Mouse (Mus musculus) MN1 (cell line): ENCODE results near the gene Tmem114.

ENCODE experiments used
- DNase-seq: peaks from one replicate; pipeline ENCODE4 v3.0.0-alpha.2; 2016; ENCODE audit warnings: low spot score

Gene Tmem114

GRCm38 (mm10) chr16:8424971-8425330 is at the start of gene Tmem114:
Tmem114 (minus strand) TSS chr16:8425136.
- DNase-seq = no peak

- DNase-seq = peak; percentile 95
Measured at GRCm38 (mm10) chr16:8470603-8471481, 45.9 kb upstream of the Tmem114 start, which contains the start of gene Mettl22. Mettl22 (plus strand) TSS chr16:8470788.

- no peak for DNase-seq
Measured at GRCm38 (mm10) chr16:8470132-8470531, 45.2 kb upstream of the Tmem114 start.

- DNase-seq = peak; percentile 40
Measured at GRCm38 (mm10) chr16:8459098-8459497, 34.2 kb upstream of the Tmem114 start.

GRCm38 (mm10) chr16:8458391-8458790 is 33.5 kb upstream of the Tmem114 start:
- no peak for DNase-seq

- DNase-seq = no peak
Measured at GRCm38 (mm10) chr16:8455221-8455620, 30.3 kb upstream of the Tmem114 start.

- no peak for DNase-seq
Measured at GRCm38 (mm10) chr16:8453301-8453700, 28.4 kb upstream of the Tmem114 start.

- no peak for DNase-seq
Measured at GRCm38 (mm10) chr16:8446256-8446655, 21.3 kb upstream of the Tmem114 start.

- no peak for DNase-seq
Measured at GRCm38 (mm10) chr16:8444911-8445310, 20.0 kb upstream of the Tmem114 start.

- no peak for DNase-seq
Measured at GRCm38 (mm10) chr16:8432616-8433015, 7.7 kb upstream of the Tmem114 start.

- no peak for DNase-seq
Measured at GRCm38 (mm10) chr16:8429531-8429930, 4.6 kb upstream of the Tmem114 start.

GRCm38 (mm10) chr16:8425736-8426135 is 800 bp upstream of the Tmem114 start:
- no peak for DNase-seq

- DNase-seq = no peak
Measured at GRCm38 (mm10) chr16:8424161-8424970, 570 bp downstream of the Tmem114 start.

GRCm38 (mm10) chr16:8423626-8424114 is 1.3 kb downstream of the Tmem114 start:
- DNase-seq = no peak

- DNase-seq = no peak
Measured at GRCm38 (mm10) chr16:8420842-8421241, 4.1 kb downstream of the Tmem114 start.

- no peak for DNase-seq
Measured at GRCm38 (mm10) chr16:8420381-8420780, 4.6 kb downstream of the Tmem114 start.

GRCm38 (mm10) chr16:8419666-8420065 is 5.3 kb downstream of the Tmem114 start:
- no peak for DNase-seq

- no peak for DNase-seq
Measured at GRCm38 (mm10) chr16:8418126-8418525, 6.8 kb downstream of the Tmem114 start.

GRCm38 (mm10) chr16:8417011-8417720 is 7.8 kb downstream of the Tmem114 start:
- DNase-seq = no peak

- DNase-seq = no peak
Measured at GRCm38 (mm10) chr16:8415996-8416395, 8.9 kb downstream of the Tmem114 start.

GRCm38 (mm10) chr16:8413441-8413840 is 11.5 kb downstream of the Tmem114 start:
- no peak for DNase-seq

- peak; percentile 80 for DNase-seq
Measured at GRCm38 (mm10) chr16:8412213-8412612, 12.7 kb downstream of the Tmem114 start.
